Mouse (Mus musculus) G1E-ER4 (cell line): ENCODE measurements around the gene Ranbp2. TPM values are rescaled to one million over a fixed set of nuclear protein-coding genes. Genes with fewer than 3 reads are reported as not detected.

Source experiments
- GATA1 ChIP-seq: IDR thresholded peaks from one replicate; pipeline ENCODE4 v1.8.0; 2012; ENCODE audit warnings: low read length, inconsistent platforms
- polyA plus RNA-seq: library from polyadenylated mRNA; stranded (reverse); fragments of >175 nt; gene quantifications from 2 replicates; pipeline ENCODE4 v1.2.3, GENCODE M21; 2012

The Ranbp2 gene
- 3.0 and 5.1 TPM in 2 replicates for polyA plus RNA-seq

GRCm38 (mm10) chr10:58446384-58447279 lies at the start of gene Ranbp2:
TSS of gene Ranbp2 (plus strand) at chr10:58446920.
- no peak for TF ChIP-seq GATA1

- no peak for TF ChIP-seq GATA1
Measured at GRCm38 (mm10) chr10:58398941-58399340, 47.8 kb upstream of the Ranbp2 start.

DNA sequence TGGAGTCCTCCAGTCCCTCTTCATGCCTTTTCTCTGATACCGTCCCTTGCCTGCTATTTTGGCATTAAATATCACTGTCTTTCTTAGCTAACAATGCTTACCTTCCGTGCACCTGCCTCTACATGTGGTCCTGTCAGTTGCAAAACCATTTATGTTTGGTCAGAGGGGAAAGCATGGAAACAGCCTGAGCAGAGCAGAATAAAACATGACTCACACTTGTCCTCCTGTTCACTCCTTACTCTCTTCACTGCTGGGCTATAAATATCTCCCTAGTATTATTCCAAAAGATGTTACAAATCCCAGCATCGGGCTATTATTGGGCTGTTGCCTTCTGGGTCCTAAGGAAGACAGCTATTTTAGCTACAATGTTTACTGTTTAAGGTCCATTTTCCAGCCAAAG lies 44.9 kb upstream of the Ranbp2 start:
- TF ChIP-seq GATA1 = no peak

- TF ChIP-seq GATA1 = no peak
Measured at GRCm38 (mm10) chr10:58404639-58405038, 42.1 kb upstream of the Ranbp2 start.

DNA sequence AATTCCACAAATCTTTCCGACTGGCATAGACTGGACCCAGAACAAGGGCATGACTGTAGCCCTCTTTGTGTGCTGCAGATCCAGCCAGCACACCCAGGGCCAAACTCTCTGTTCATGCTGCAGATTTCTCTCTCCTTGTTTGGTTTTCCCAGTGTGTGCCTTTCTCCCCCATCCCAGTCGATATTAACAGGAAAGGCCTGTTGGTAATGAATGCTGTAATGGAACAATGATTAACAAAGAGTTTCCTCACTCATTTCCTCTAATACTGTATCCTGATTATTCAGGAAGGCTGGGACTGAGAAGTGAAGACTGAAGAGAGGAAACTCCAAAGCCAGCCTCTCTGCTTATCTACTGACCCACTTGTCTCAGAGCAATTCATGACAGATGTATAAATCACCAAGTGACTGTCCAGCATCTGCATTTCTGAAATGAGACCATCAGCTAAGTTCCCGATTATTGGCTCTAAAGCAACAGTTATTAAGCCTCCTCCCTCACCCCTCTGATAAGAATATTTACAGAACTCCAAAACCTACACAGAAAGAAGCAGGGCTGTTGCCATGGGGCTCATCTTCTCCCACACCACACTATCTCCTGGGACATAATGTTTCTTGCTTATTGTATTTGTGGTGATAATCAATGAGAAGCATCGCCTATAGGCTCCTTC lies 41.3 kb upstream of the Ranbp2 start:
- TF ChIP-seq GATA1 = no peak

- no peak for TF ChIP-seq GATA1
Measured at GRCm38 (mm10) chr10:58405949-58406305, 40.8 kb upstream of the Ranbp2 start.

- no peak for TF ChIP-seq GATA1
Measured at GRCm38 (mm10) chr10:58412331-58412730, 34.4 kb upstream of the Ranbp2 start.

DNA sequence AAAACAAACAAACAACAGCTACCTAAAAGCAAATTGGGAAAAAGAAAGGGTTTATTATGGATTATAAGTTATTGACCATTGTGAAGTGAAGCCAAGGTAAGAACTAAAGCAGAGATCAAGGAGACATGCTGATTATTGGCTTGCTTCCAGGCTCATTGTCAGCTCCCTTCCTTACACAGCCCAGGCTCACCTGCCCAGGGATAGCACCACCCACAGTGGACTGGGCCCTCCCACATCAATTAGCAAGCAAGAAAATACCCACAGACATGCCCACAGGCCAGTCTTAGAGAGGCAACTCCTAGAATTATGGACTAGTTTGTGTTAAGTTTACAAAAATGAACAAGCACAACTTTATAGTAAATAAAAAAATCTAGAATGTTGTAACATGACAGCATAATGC lies 33.9 kb upstream of the Ranbp2 start:
- TF ChIP-seq GATA1 = no peak

GRCm38 (mm10) chr10:58416702-58417101 lies 30.0 kb upstream of the Ranbp2 start:
- TF ChIP-seq GATA1 = no peak

DNA sequence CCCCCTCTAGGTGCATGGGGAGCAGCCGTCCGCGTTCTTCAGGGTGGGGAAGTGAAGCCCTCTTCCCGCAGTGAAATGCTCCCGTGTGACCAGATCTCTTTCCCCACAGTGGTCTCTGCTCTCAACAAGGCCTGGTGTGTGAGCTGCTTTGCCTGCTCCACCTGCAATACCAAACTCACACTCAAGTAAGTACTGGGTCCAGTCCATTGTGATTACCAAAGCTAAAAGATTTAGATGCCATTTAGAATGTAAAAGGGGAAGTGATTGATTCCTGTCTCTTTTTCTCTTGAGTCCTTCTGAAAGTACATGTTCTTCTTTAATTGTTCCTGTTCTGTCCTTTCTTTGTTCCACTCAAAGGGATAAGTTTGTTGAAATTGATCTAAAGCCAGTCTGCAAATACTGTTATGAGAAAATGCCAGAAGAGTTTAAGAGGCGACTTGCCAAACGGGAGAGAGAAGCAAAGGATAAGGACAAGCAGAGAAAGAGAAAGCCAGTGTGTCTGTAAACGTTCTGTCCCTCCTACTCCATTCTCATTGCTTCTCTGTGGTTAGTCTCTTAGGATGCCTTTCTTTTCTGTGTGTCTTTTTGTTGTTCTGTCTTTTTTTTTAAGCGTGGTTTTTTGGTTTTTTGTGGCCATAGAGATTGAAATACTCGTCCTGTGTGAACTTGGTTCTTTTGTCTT lies 28.3 kb upstream of the Ranbp2 start:
- TF ChIP-seq GATA1 = no peak

GRCm38 (mm10) chr10:58427930-58428329 lies 18.8 kb upstream of the Ranbp2 start:
- TF ChIP-seq GATA1 = no peak

DNA sequence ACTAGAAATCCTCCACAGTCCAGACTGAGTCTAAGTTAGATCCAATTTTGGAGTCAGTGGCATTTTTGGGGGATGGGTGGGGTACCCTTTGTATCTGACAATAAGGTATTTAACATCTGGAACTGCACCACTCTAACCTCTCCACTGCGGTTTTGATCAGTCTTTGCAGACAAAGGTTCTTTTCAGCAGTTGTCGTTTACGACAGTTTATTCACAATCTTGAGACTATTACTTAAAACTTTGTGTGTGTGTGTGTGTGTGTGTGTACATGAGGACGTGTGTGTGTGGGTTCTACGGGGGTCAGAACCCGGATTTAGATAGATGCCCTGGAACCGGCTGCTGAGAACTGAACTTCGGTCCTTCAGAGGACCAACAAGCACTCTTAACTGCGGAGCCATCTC lies 870 bp upstream of the Ranbp2 start:
- no peak for TF ChIP-seq GATA1

GRCm38 (mm10) chr10:58447280-58447781 lies 611 bp downstream of the Ranbp2 start:
- TF ChIP-seq GATA1 = no peak

- TF ChIP-seq GATA1 = no peak
Measured at GRCm38 (mm10) chr10:58451575-58451974, 4.9 kb downstream of the Ranbp2 start.

DNA sequence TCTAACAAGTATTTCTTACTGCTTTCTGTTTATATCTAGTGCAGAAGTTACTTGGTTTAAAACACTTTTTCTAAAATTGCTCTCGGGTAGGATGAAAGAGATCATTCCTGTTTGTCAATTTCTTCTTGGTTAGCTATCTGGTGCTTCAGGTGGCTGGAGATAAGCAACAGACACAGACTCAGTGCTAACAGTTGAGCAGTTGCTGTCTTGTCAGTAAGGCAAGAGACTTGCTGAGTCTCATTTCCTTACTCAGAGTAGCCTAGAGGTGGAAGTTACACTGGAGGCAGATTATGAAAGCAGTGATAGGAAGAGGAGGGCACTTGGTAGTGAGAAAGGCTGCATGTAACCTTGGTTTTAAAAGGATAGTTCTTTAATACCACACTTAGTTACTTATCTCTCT lies 5.5 kb downstream of the Ranbp2 start:
- TF ChIP-seq GATA1 = no peak

DNA sequence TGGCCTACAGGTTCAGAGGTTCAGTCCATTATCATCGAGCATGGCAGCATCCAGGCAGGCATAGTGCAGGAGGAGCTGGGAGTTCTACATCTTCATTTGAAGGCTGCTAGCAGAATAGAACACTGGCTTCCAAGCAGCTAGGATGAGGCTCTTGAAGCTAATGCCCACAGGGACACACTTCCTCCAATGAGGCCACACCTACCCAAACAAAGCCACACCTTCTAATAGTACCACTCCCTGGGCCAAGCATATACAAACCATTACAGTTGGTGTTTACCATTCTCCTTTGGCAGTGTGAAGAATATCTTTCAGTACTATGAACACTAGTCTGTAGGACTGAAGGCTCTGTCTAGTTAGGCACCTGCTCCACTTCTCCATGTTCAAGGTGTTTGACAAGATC lies 13.2 kb downstream of the Ranbp2 start:
- TF ChIP-seq GATA1 = no peak
